In genomic region chr10:5823291-5823739, GRCm38 (mm10) we compare ENCODE assay signal across 8 mouse cellular contexts. TPM values are rescaled to one million over a fixed set of nuclear protein-coding genes. Genes with fewer than 3 reads are reported as not detected.
DNase-seq lines count a peak whose midpoint lies in the region; ATAC-seq and TF ChIP-seq lines count a peak whose summit lies in the region.

No protein-coding gene starts in this region.

- WGBS in kidney, postnatal 0 days: under 1% methylated on average over 37 of the region's 37 CpGs
- 0% methylated on average over 27 of the region's 37 CpGs for WGBS in embryonic facial prominence, embryonic 14.5 days
- under 1% methylated on average over 37 of the region's 37 CpGs for WGBS in neural tube, embryonic 14.5 days

- H3K36me3 ChIP-seq in kidney, postnatal 0 days (ENCODE audit: insufficient read depth, low read length): peaks cover 8% of the 10 kb centered on the region; the same call in 1 of the 2 replicates
- peaks cover 39% of the 10 kb centered on the region for H3K36me3 ChIP-seq in G1E (replicated peaks)
- H3K36me3 ChIP-seq in embryonic facial prominence, embryonic 14.5 days (ENCODE audit: control insufficient read depth, insufficient read depth, low read length): peaks cover 19% of the 10 kb centered on the region
- peaks cover 12% of the 10 kb centered on the region for H3K36me3 ChIP-seq in neural tube, embryonic 14.5 days (ENCODE audit: control insufficient read depth, insufficient read depth, low read length)

- peak overlapping the region; percentile 68 for H3K4me2 ChIP-seq in kidney, postnatal 0 days (ENCODE audit: low read length)
- H3K4me2 ChIP-seq in embryonic facial prominence, embryonic 14.5 days (ENCODE audit: low read depth, low read length): peak overlapping the region; percentile 62
- H3K4me2 ChIP-seq in neural tube, embryonic 14.5 days (ENCODE audit: low read depth, low read length): peak overlapping the region; percentile 69

- H3K27me3 ChIP-seq in kidney, postnatal 0 days (ENCODE audit: insufficient read depth, low read length): no peaks in the 10 kb centered on the region
- H3K27me3 ChIP-seq in G1E (ENCODE audit: insufficient read depth, low read length): peaks cover 8% of the 10 kb centered on the region; the same call in 1 of the 2 replicates
- H3K27me3 ChIP-seq in embryonic facial prominence, embryonic 14.5 days (replicated peaks; ENCODE audit: control insufficient read depth, insufficient read depth, low read length): no peaks in the 10 kb centered on the region
- H3K27me3 ChIP-seq in neural tube, embryonic 14.5 days (ENCODE audit: control insufficient read depth, insufficient read depth, low read length): no peaks in the 10 kb centered on the region

- H3K4me3 ChIP-seq in kidney, postnatal 0 days (replicated peaks; ENCODE audit: low read depth, low read length): peak overlapping the region; percentile 88
- H3K4me3 ChIP-seq in G1E (ENCODE audit: low read depth, low read length): peak overlapping the region; percentile 82
- H3K4me3 ChIP-seq in embryonic facial prominence, embryonic 14.5 days (ENCODE audit: low read depth, low read length): peak overlapping the region; percentile 98
- H3K4me3 ChIP-seq in neural tube, embryonic 14.5 days (ENCODE audit: low read depth, low read length): peak overlapping the region; percentile 91

- no peak for ATAC-seq in kidney, postnatal 0 days (replicated peaks; ENCODE audit: low FRiP score, low read depth)
- no peak for ATAC-seq in G1E (ENCODE audit: extremely low read depth, insufficient number of reproducible peaks, low FRiP score, poor library complexity, severe bottlenecking)
- no peak; the same call in 1 of the 2 replicates for ATAC-seq in embryonic facial prominence, embryonic 14.5 days (ENCODE audit: low read depth)
- ATAC-seq in neural tube, embryonic 14.5 days (ENCODE audit: low read depth): no peak

- intact Hi-C loops in gastrocnemius, postnatal 14 days (cut with DNase I; ENCODE audit: low total_unique reads): no loop called here

- TF ChIP-seq CTCF in kidney, postnatal 0 days (IDR thresholded peaks at IDR 0.05; ENCODE audit: low read depth): no peak
- no peak for TF ChIP-seq CTCF in G1E (IDR thresholded peaks at IDR 0.05; ENCODE audit: low read depth, low read length)

- H3K4me1 ChIP-seq in kidney, postnatal 0 days (replicated peaks; ENCODE audit: insufficient read depth, low read length): peaks cover 5% of the 10 kb centered on the region; the same call in 1 of the 2 replicates
- peaks cover 31% of the 10 kb centered on the region for H3K4me1 ChIP-seq in G1E (ENCODE audit: insufficient read depth, low read depth, low read length)
- peaks cover 16% of the 10 kb centered on the region for H3K4me1 ChIP-seq in embryonic facial prominence, embryonic 14.5 days (ENCODE audit: control insufficient read depth, insufficient read depth, low read length)
- peaks cover 9% of the 10 kb centered on the region for H3K4me1 ChIP-seq in neural tube, embryonic 14.5 days (ENCODE audit: control insufficient read depth, insufficient read depth, low read length)

- peak overlapping the region; percentile 98 for H3K27ac ChIP-seq in kidney, postnatal 0 days
- peak overlapping the region; percentile 94 for H3K27ac ChIP-seq in embryonic facial prominence, embryonic 14.5 days (replicated peaks; ENCODE audit: low read depth, low read length)
- peak overlapping the region; percentile 64 for H3K27ac ChIP-seq in neural tube, embryonic 14.5 days (ENCODE audit: low read depth, low read length)

- DNase-seq in kidney, postnatal 0 days (ENCODE audit: low spot score): no peak
- DNase-seq in kidney, postnatal 36 days: no peak
- no peak for DNase-seq in G1E (ENCODE audit: low spot score)
- DNase-seq in embryonic facial prominence, embryonic 14.5 days (ENCODE audit: low spot score): no peak
- DNase-seq in layer of hippocampus, adult 8-10 months (ENCODE audit: low spot score in 2 of 2): peak; percentile 20 to 27
- no peak for DNase-seq in spleen, adult 12 weeks (ENCODE audit: low spot score)
- DNase-seq in gastrocnemius, postnatal 14 days: no peak

- H3K9me3 ChIP-seq in kidney, postnatal 0 days (replicated peaks; ENCODE audit: low read length): no peaks in the 10 kb centered on the region
- no peaks in the 10 kb centered on the region for H3K9me3 ChIP-seq in G1E (replicated peaks)
- H3K9me3 ChIP-seq in embryonic facial prominence, embryonic 14.5 days (ENCODE audit: control insufficient read depth, low read length): no peaks in the 10 kb centered on the region
- H3K9me3 ChIP-seq in neural tube, embryonic 14.5 days (ENCODE audit: control insufficient read depth, low read length): no peaks in the 10 kb centered on the region

- H3K9ac ChIP-seq in kidney, postnatal 0 days (ENCODE audit: low read depth, low read length): peak overlapping the region; percentile 88
- H3K9ac ChIP-seq in embryonic facial prominence, embryonic 14.5 days (ENCODE audit: low read depth, low read length): peak overlapping the region; percentile 89
- H3K9ac ChIP-seq in neural tube, embryonic 14.5 days (replicated peaks; ENCODE audit: low read depth, low read length): peak overlapping the region; percentile 86

RNA-seq across cellular contexts. Expression of gene Mtrf1l, which starts 0.4 kb away (rescaled TPM):
- 13.1 and 13.3 TPM in 2 replicates for polyA plus RNA-seq in kidney, postnatal 0 days (2015; fragmentation: Nextera tagmentation; extraction: Ambion mirVana)
- 13.7 and 14.4 TPM in 2 replicates for total RNA-seq in G1E (2014; fragmentation: Nextera tagmentation)
- total RNA-seq in G1E (2017): 32.1 and 34.0 TPM in 2 replicates
- 4.8 and 5.9 TPM in 2 replicates for polyA plus RNA-seq in G1E (2012)
- polyA plus RNA-seq in embryonic facial prominence, embryonic 14.5 days (2014; fragmentation: Nextera tagmentation; extraction: Ambion mirVana): 14.7 and 18.4 TPM in 2 replicates
- total RNA-seq in layer of hippocampus, adult 8-10 months (2022): 10 to 100 TPM in 3 of 4 experiments, 1 to 10 TPM in 1; 9.4 to 14.3 (median 11.1) TPM
- 11.4 and 13.1 TPM in 2 replicates for polyA plus RNA-seq in neural tube, embryonic 14.5 days (2014; fragmentation: Nextera tagmentation; extraction: Ambion mirVana)
- 1 to 10 TPM; 5.2 to 5.6 TPM for total RNA-seq in gastrocnemius, postnatal 14 days (2021)

RNA-seq across cellular contexts. Expression of gene Fbxo5, which starts 17.9 kb away (rescaled TPM):
- polyA plus RNA-seq in kidney, postnatal 0 days (2015; fragmentation: Nextera tagmentation; extraction: Ambion mirVana): 29.3 and 38.3 TPM in 2 replicates
- total RNA-seq in G1E (2014; fragmentation: Nextera tagmentation): 122 and 159 TPM in 2 replicates
- total RNA-seq in G1E (2017): 78.8 and 83.1 TPM in 2 replicates
- polyA plus RNA-seq in G1E (2012): 5.8 and 11.0 TPM in 2 replicates
- 44.8 and 56.7 TPM in 2 replicates for polyA plus RNA-seq in embryonic facial prominence, embryonic 14.5 days (2014; fragmentation: Nextera tagmentation; extraction: Ambion mirVana)
- total RNA-seq in layer of hippocampus, adult 8-10 months (2022): 1 to 10 TPM; 1.0 to 2.8 (median 1.8) TPM
- 6.2 and 7.4 TPM in 2 replicates for polyA plus RNA-seq in neural tube, embryonic 14.5 days (2014; fragmentation: Nextera tagmentation; extraction: Ambion mirVana)
- 1 to 10 TPM; 2.1 to 2.7 TPM for total RNA-seq in gastrocnemius, postnatal 14 days (2021)

Comparison
In these comparisons a context has a peak if more than half of its experiments do, and no peak if none do; other contexts are left out.
1. DNase-seq: peak in layer of hippocampus, adult 8-10 months (2 of 2); none in kidney, postnatal 0 days (single experiment), kidney, postnatal 36 days (0 of 2), G1E (single experiment), embryonic facial prominence, embryonic 14.5 days (single experiment), spleen, adult 12 weeks (single experiment) and gastrocnemius, postnatal 14 days (single experiment).
2. Peak in every context shown above with its lines, with median percentiles within 50 percentile points of each other: H3K27ac ChIP-seq, H3K4me2 ChIP-seq, H3K4me3 ChIP-seq and H3K9ac ChIP-seq.